Mouse (Mus musculus): ENCODE data around the gene M1ap. TPM values are rescaled to one million over a fixed set of nuclear protein-coding genes. Genes with fewer than 3 reads are reported as not detected.

M1ap gene
- polyA plus RNA-seq, 1 experiment from 2014 or later = 8.2 TPM

- no peak for ATAC-seq (replicated peaks; ENCODE audit: low FRiP score)
- Histone ChIP-seq H3K4me1 (replicated peaks; ENCODE audit: control insufficient read depth, insufficient read depth, low read length) (peaks cover 18% of the 10 kb centered on the region), H3K9ac (ENCODE audit: low read depth, low read length) (no peak overlapping the region), H3K27me3 (replicated peaks; ENCODE audit: control insufficient read depth, insufficient read depth, low read length) (peaks cover 23% of the 10 kb centered on the region), H3K36me3 (ENCODE audit: control insufficient read depth, insufficient read depth, low read length) (no peaks in the 10 kb centered on the region), H3K27ac (ENCODE audit: low read depth, low read length) (no peak overlapping the region), H3K4me3 (ENCODE audit: low read depth, low read length) (no peak overlapping the region), H3K9me3 (ENCODE audit: control insufficient read depth, low read length) (no peaks in the 10 kb centered on the region), H3K4me2 (no peak overlapping the region)
- 45% methylated on average over 10 of the region's 10 CpGs for WGBS
- DNase-seq (ENCODE audit: low spot score) = no peak
Measured at GRCm38 (mm10) chr6:83029777-83030176, 83.1 kb downstream of the M1ap start.

GRCm38 (mm10) chr6:83031111-83031510, 84.4 kb downstream of the M1ap start:
- Histone ChIP-seq H3K9ac (ENCODE audit: low read depth, low read length) (no peak overlapping the region), H3K27ac (ENCODE audit: low read depth, low read length) (no peak overlapping the region), H3K27me3 (replicated peaks; ENCODE audit: control insufficient read depth, insufficient read depth, low read length) (peaks cover 29% of the 10 kb centered on the region), H3K4me3 (ENCODE audit: low read depth, low read length) (no peak overlapping the region), H3K9me3 (ENCODE audit: control insufficient read depth, low read length) (no peaks in the 10 kb centered on the region), H3K4me2 (no peak overlapping the region), H3K4me1 (replicated peaks; ENCODE audit: control insufficient read depth, insufficient read depth, low read length) (peaks cover 18% of the 10 kb centered on the region), H3K36me3 (ENCODE audit: control insufficient read depth, insufficient read depth, low read length) (no peaks in the 10 kb centered on the region)
- DNase-seq (ENCODE audit: low spot score) (no peak), ATAC-seq (replicated peaks; ENCODE audit: low FRiP score) (no peak)
- 78% methylated on average over 7 of the region's 7 CpGs for WGBS

GRCm38 (mm10) chr6:83031921-83032590, 85.4 kb downstream of the M1ap start:
- no peak overlapping the region; the same call in 1 of the 2 replicates for H3K27ac ChIP-seq (ENCODE audit: low read depth, low read length)
- WGBS = 47% methylated on average over 18 of the region's 18 CpGs
- H3K9ac ChIP-seq (ENCODE audit: low read depth, low read length) = peak overlapping the region; percentile 87
- H3K9me3 ChIP-seq (ENCODE audit: control insufficient read depth, low read length) = no peaks in the 10 kb centered on the region
- H3K4me1 ChIP-seq (replicated peaks; ENCODE audit: control insufficient read depth, insufficient read depth, low read length) = peaks cover 18% of the 10 kb centered on the region
- ATAC-seq (replicated peaks; ENCODE audit: low FRiP score) (no peak), DNase-seq (ENCODE audit: low spot score) (no peak)
- peaks cover 29% of the 10 kb centered on the region for H3K27me3 ChIP-seq (replicated peaks; ENCODE audit: control insufficient read depth, insufficient read depth, low read length)
- H3K4me3 ChIP-seq (ENCODE audit: low read depth, low read length) = peak overlapping the region; percentile 88
- peak overlapping the region; percentile 92 for H3K4me2 ChIP-seq
- no peaks in the 10 kb centered on the region for H3K36me3 ChIP-seq (ENCODE audit: control insufficient read depth, insufficient read depth, low read length)

GRCm38 (mm10) chr6:83032769-83033191, 86.1 kb downstream of the M1ap start:
- peak overlapping the region; percentile 92 for H3K4me2 ChIP-seq
- H3K27me3 ChIP-seq (replicated peaks; ENCODE audit: control insufficient read depth, insufficient read depth, low read length) = peaks cover 29% of the 10 kb centered on the region
- peak overlapping the region; percentile 87 for H3K9ac ChIP-seq (ENCODE audit: low read depth, low read length)
- WGBS = under 1% methylated on average over 31 of the region's 31 CpGs
- ATAC-seq (replicated peaks; ENCODE audit: low FRiP score) = peak; percentile 64
- H3K27ac ChIP-seq (ENCODE audit: low read depth, low read length) = peak overlapping the region; percentile 74
- peak; percentile 61 for DNase-seq (ENCODE audit: low spot score)
- no peaks in the 10 kb centered on the region for H3K9me3 ChIP-seq (ENCODE audit: control insufficient read depth, low read length)
- H3K36me3 ChIP-seq (ENCODE audit: control insufficient read depth, insufficient read depth, low read length) = no peaks in the 10 kb centered on the region
- peaks cover 15% of the 10 kb centered on the region for H3K4me1 ChIP-seq (replicated peaks; ENCODE audit: control insufficient read depth, insufficient read depth, low read length)
- H3K4me3 ChIP-seq (ENCODE audit: low read depth, low read length) = peak overlapping the region; percentile 88

GRCm38 (mm10) chr6:83033249-83034185, 86.8 kb downstream of the M1ap start, which contains the start of the genes Dok1 and Loxl3:
Gene Dok1 (minus strand): TSS chr6:83033471.
Gene Loxl3 (plus strand): TSS chr6:83034173.
- peaks cover 15% of the 10 kb centered on the region for H3K4me1 ChIP-seq (replicated peaks; ENCODE audit: control insufficient read depth, insufficient read depth, low read length)
- peak within 1 kb of the TSS; percentile 88 for H3K4me3 ChIP-seq (ENCODE audit: low read depth, low read length)
- WGBS = 1% methylated on average over 51 of the region's 51 CpGs
- peak; percentile 90 for ATAC-seq (replicated peaks; ENCODE audit: low FRiP score)
- peak within 1 kb of the TSS; percentile 74 for H3K27ac ChIP-seq (ENCODE audit: low read depth, low read length)
- no peaks in the 10 kb centered on the region for H3K9me3 ChIP-seq (ENCODE audit: control insufficient read depth, low read length)
- H3K9ac ChIP-seq (ENCODE audit: low read depth, low read length) = peak within 1 kb of the TSS; percentile 87
- H3K36me3 ChIP-seq (ENCODE audit: control insufficient read depth, insufficient read depth, low read length) = no peaks in the 10 kb centered on the region
- peak within 1 kb of the TSS; percentile 92 for H3K4me2 ChIP-seq
- peak; percentile 86 for DNase-seq (ENCODE audit: low spot score)
- peaks cover 24% of the 10 kb centered on the region for H3K27me3 ChIP-seq (replicated peaks; ENCODE audit: control insufficient read depth, insufficient read depth, low read length)

- no peak overlapping the region for H3K27ac ChIP-seq (ENCODE audit: low read depth, low read length)
- peaks cover 20% of the 10 kb centered on the region for H3K4me1 ChIP-seq (replicated peaks; ENCODE audit: control insufficient read depth, insufficient read depth, low read length)
- WGBS = 44% methylated on average over 5 of the region's 5 CpGs
- ATAC-seq (replicated peaks; ENCODE audit: low FRiP score) (no peak), DNase-seq (ENCODE audit: low spot score) (no peak)
- peaks cover 24% of the 10 kb centered on the region for H3K27me3 ChIP-seq (replicated peaks; ENCODE audit: control insufficient read depth, insufficient read depth, low read length)
- peak overlapping the region; percentile 87; the same call in 1 of the 2 replicates for H3K9ac ChIP-seq (ENCODE audit: low read depth, low read length)
- no peaks in the 10 kb centered on the region for H3K36me3 ChIP-seq (ENCODE audit: control insufficient read depth, insufficient read depth, low read length)
- H3K9me3 ChIP-seq (ENCODE audit: control insufficient read depth, low read length) = no peaks in the 10 kb centered on the region
- peak overlapping the region; percentile 92 for H3K4me2 ChIP-seq
- peak overlapping the region; percentile 88 for H3K4me3 ChIP-seq (ENCODE audit: low read depth, low read length)
Measured at GRCm38 (mm10) chr6:83034463-83035055, 87.9 kb downstream of the M1ap start.

- no peaks in the 10 kb centered on the region for H3K36me3 ChIP-seq (ENCODE audit: control insufficient read depth, insufficient read depth, low read length)
- peaks cover 20% of the 10 kb centered on the region for H3K4me1 ChIP-seq (replicated peaks; ENCODE audit: control insufficient read depth, insufficient read depth, low read length)
- H3K9me3 ChIP-seq (ENCODE audit: control insufficient read depth, low read length) = no peaks in the 10 kb centered on the region
- 72% methylated on average over 8 of the region's 8 CpGs for WGBS
- H3K4me2 ChIP-seq = no peak overlapping the region
- no peak overlapping the region for H3K9ac ChIP-seq (ENCODE audit: low read depth, low read length)
- DNase-seq (ENCODE audit: low spot score) = no peak
- ATAC-seq (replicated peaks; ENCODE audit: low FRiP score) = no peak
- no peak overlapping the region for H3K4me3 ChIP-seq (ENCODE audit: low read depth, low read length)
- H3K27me3 ChIP-seq (replicated peaks; ENCODE audit: control insufficient read depth, insufficient read depth, low read length) = peaks cover 6% of the 10 kb centered on the region; the same call in 1 of the 2 replicates
- H3K27ac ChIP-seq (ENCODE audit: low read depth, low read length) = no peak overlapping the region
Measured at GRCm38 (mm10) chr6:83037188-83037587, 90.5 kb downstream of the M1ap start.

- 14% methylated on average over 24 of the region's 24 CpGs for WGBS
- ATAC-seq (replicated peaks; ENCODE audit: low FRiP score) = peak; percentile 90
- Histone ChIP-seq H3K4me2 (peak overlapping the region; percentile 56), H3K4me3 (ENCODE audit: low read depth, low read length) (peak overlapping the region; percentile 21), H3K9ac (ENCODE audit: low read depth, low read length) (peak overlapping the region; percentile 35; the same call in 1 of the 2 replicates), H3K4me1 (replicated peaks; ENCODE audit: control insufficient read depth, insufficient read depth, low read length) (peaks cover 15% of the 10 kb centered on the region), H3K36me3 (ENCODE audit: control insufficient read depth, insufficient read depth, low read length) (no peaks in the 10 kb centered on the region), H3K9me3 (ENCODE audit: control insufficient read depth, low read length) (no peaks in the 10 kb centered on the region), H3K27me3 (replicated peaks; ENCODE audit: control insufficient read depth, insufficient read depth, low read length) (peaks cover 6% of the 10 kb centered on the region; the same call in 1 of the 2 replicates), H3K27ac (ENCODE audit: low read depth, low read length) (peak overlapping the region; percentile 62)
- DNase-seq (ENCODE audit: low spot score) = peak; percentile 84
Measured at GRCm38 (mm10) chr6:83038496-83039012, 91.9 kb downstream of the M1ap start.

Measured in liver, embryonic 11.5 days (tissue).